ENCODE assay signal across 8 mouse cellular contexts in genomic region chr8:123477737-123478258, GRCm38 (mm10). TPM values are rescaled to one million over a fixed set of nuclear protein-coding genes. Genes with fewer than 3 reads are reported as not detected.
DNase-seq lines count a peak whose midpoint lies in the region; ATAC-seq and TF ChIP-seq lines count a peak whose summit lies in the region.

TSS of gene Afg3l1 (plus strand) at chr8:123477903.

- no peaks in the 10 kb centered on the region for H3K27me3 ChIP-seq in C2C12 (ENCODE audit: control insufficient read depth, insufficient read depth, insufficient read length)
- H3K27me3 ChIP-seq in erythroblast, embryonic 14.5 days (ENCODE audit: control insufficient read depth), result no peaks in the 10 kb centered on the region
- H3K27me3 ChIP-seq in heart, embryonic 12.5 days (replicated peaks), result no peaks in the 10 kb centered on the region
- no peaks in the 10 kb centered on the region for H3K27me3 ChIP-seq in kidney, postnatal 0 days (ENCODE audit: insufficient read depth, low read length)
- H3K27me3 ChIP-seq in liver, embryonic 11.5 days (replicated peaks; ENCODE audit: control insufficient read depth, insufficient read depth, low read length), result no peaks in the 10 kb centered on the region
- no peaks in the 10 kb centered on the region for H3K27me3 ChIP-seq in stomach, embryonic 14.5 days (ENCODE audit: control insufficient read depth, insufficient read depth, low read length)

- ATAC-seq in heart, embryonic 12.5 days (ENCODE audit: insufficient number of reproducible peaks, low FRiP score), result peak; percentile 97
- ATAC-seq in kidney, postnatal 0 days (replicated peaks; ENCODE audit: low FRiP score, low read depth), result peak; percentile 91
- peak; percentile 93 for ATAC-seq in liver, embryonic 11.5 days (replicated peaks; ENCODE audit: low FRiP score)
- ATAC-seq in stomach, embryonic 14.5 days (ENCODE audit: insufficient number of reproducible peaks, insufficient read depth, low FRiP score, low read depth), result peak; percentile 90

- peaks cover 24% of the 10 kb centered on the region for H3K36me3 ChIP-seq in C2C12 (ENCODE audit: control insufficient read depth, insufficient read depth)
- H3K36me3 ChIP-seq in erythroblast, embryonic 14.5 days (ENCODE audit: control insufficient read depth), result peaks cover 27% of the 10 kb centered on the region
- peaks cover 27% of the 10 kb centered on the region for H3K36me3 ChIP-seq in heart, embryonic 12.5 days
- 0 out of 2 replicates have a peak, but pooled peaks cover 9% of the 10 kb centered on the region for H3K36me3 ChIP-seq in kidney, postnatal 0 days (ENCODE audit: insufficient read depth, low read length)
- H3K36me3 ChIP-seq in liver, embryonic 11.5 days (ENCODE audit: control insufficient read depth, insufficient read depth, low read length), result peaks cover 6% of the 10 kb centered on the region; the same call in 1 of the 2 replicates
- peaks cover 17% of the 10 kb centered on the region; the same call in 1 of the 2 replicates for H3K36me3 ChIP-seq in stomach, embryonic 14.5 days (ENCODE audit: control insufficient read depth, insufficient read depth, low read length)

- DNase-seq in brain, embryonic 14.5 days (ENCODE audit: low read depth), result peak; percentile 95
- peak; percentile 92 for DNase-seq in kidney, postnatal 0 days (ENCODE audit: low spot score)
- DNase-seq in liver, embryonic 11.5 days (ENCODE audit: low spot score), result peak; percentile 95
- DNase-seq in naive thymus-derived CD4-positive, alpha-beta T cell, adult 2 months (ENCODE audit: low read depth), result peak; percentile 94

- peak within 1 kb of the TSS; percentile 82 for H3K4me2 ChIP-seq in heart, embryonic 12.5 days
- peak within 1 kb of the TSS; percentile 87 for H3K4me2 ChIP-seq in kidney, postnatal 0 days (ENCODE audit: low read length)
- peak within 1 kb of the TSS; percentile 97 for H3K4me2 ChIP-seq in liver, embryonic 11.5 days
- H3K4me2 ChIP-seq in stomach, embryonic 14.5 days (replicated peaks; ENCODE audit: low read depth, low read length), result peak within 1 kb of the TSS; percentile 88

- peak within 1 kb of the TSS; percentile 84 for H3K9ac ChIP-seq in heart, embryonic 12.5 days
- peak within 1 kb of the TSS; percentile 74 for H3K9ac ChIP-seq in kidney, postnatal 0 days (ENCODE audit: low read depth, low read length)
- peak within 1 kb of the TSS; percentile 90 for H3K9ac ChIP-seq in liver, embryonic 11.5 days (ENCODE audit: low read depth, low read length)
- peak within 1 kb of the TSS; percentile 63 for H3K9ac ChIP-seq in stomach, embryonic 14.5 days (replicated peaks; ENCODE audit: low read depth, low read length)

- no peaks in the 10 kb centered on the region for H3K9me3 ChIP-seq in erythroblast, embryonic 14.5 days (ENCODE audit: control insufficient read depth, low read length)
- no peaks in the 10 kb centered on the region for H3K9me3 ChIP-seq in heart, embryonic 12.5 days (replicated peaks)
- H3K9me3 ChIP-seq in kidney, postnatal 0 days (replicated peaks; ENCODE audit: low read length), result no peaks in the 10 kb centered on the region
- no peaks in the 10 kb centered on the region for H3K9me3 ChIP-seq in liver, embryonic 11.5 days (ENCODE audit: control insufficient read depth, low read length)
- no peaks in the 10 kb centered on the region for H3K9me3 ChIP-seq in stomach, embryonic 14.5 days (ENCODE audit: control insufficient read depth, low read depth, low read length)

- peak within 1 kb of the TSS; percentile 97 for H3K27ac ChIP-seq in heart, embryonic 12.5 days (ENCODE audit: poor library complexity, severe bottlenecking)
- H3K27ac ChIP-seq in kidney, postnatal 0 days, result peak within 1 kb of the TSS; percentile 87
- H3K27ac ChIP-seq in liver, embryonic 11.5 days (ENCODE audit: low read depth, low read length), result peak within 1 kb of the TSS; percentile 95
- peak within 1 kb of the TSS; percentile 93 for H3K27ac ChIP-seq in stomach, embryonic 14.5 days (ENCODE audit: low read length)

- TF ChIP-seq POLR2A in brain, embryonic 14.5 days (IDR thresholded peaks at IDR 0.05; ENCODE audit: borderline replicate concordance, extremely low read depth, insufficient read depth, insufficient read length, poor library complexity, severe bottlenecking), result peak; percentile 91

- peak within 1 kb of the TSS; percentile 84 for H3ac ChIP-seq in C2C12 (ENCODE audit: control insufficient read depth, insufficient read length, low read depth)

- no peak for TF ChIP-seq CTCF in C2C12 (IDR thresholded peaks at IDR 0.05; ENCODE audit: control insufficient read depth, insufficient read depth, insufficient read length)
- no peak for TF ChIP-seq CTCF in brain, embryonic 14.5 days (IDR thresholded peaks at IDR 0.05; ENCODE audit: borderline replicate concordance, extremely low read depth, insufficient read depth, insufficient read length)
- no peak for TF ChIP-seq CTCF in kidney, postnatal 0 days (IDR thresholded peaks at IDR 0.05; ENCODE audit: low read depth)

- H3K4me3 ChIP-seq in C2C12 (ENCODE audit: insufficient read depth, poor library complexity, severe bottlenecking), result peak within 1 kb of the TSS; percentile 58
- peak within 1 kb of the TSS; percentile 72 for H3K4me3 ChIP-seq in erythroblast, embryonic 14.5 days (replicated peaks)
- H3K4me3 ChIP-seq in heart, embryonic 12.5 days, result peak within 1 kb of the TSS; percentile 90
- peak within 1 kb of the TSS; percentile 76 for H3K4me3 ChIP-seq in kidney, postnatal 0 days (replicated peaks; ENCODE audit: low read depth, low read length)
- peak within 1 kb of the TSS; percentile 85 for H3K4me3 ChIP-seq in liver, embryonic 11.5 days (ENCODE audit: low read depth, low read length)
- peak within 1 kb of the TSS; percentile 79 for H3K4me3 ChIP-seq in stomach, embryonic 14.5 days (ENCODE audit: low read depth, low read length)

- peaks cover 24% of the 10 kb centered on the region for H3K4me1 ChIP-seq in erythroblast, embryonic 14.5 days (ENCODE audit: control insufficient read depth)
- peaks cover 19% of the 10 kb centered on the region for H3K4me1 ChIP-seq in heart, embryonic 12.5 days (replicated peaks)
- H3K4me1 ChIP-seq in kidney, postnatal 0 days (replicated peaks; ENCODE audit: insufficient read depth, low read length), result peaks cover 10% of the 10 kb centered on the region
- H3K4me1 ChIP-seq in liver, embryonic 11.5 days (replicated peaks; ENCODE audit: control insufficient read depth, insufficient read depth, low read length), result peaks cover 19% of the 10 kb centered on the region
- peaks cover 5% of the 10 kb centered on the region; the same call in 1 of the 2 replicates for H3K4me1 ChIP-seq in stomach, embryonic 14.5 days (ENCODE audit: control insufficient read depth, insufficient read depth, low read length)

- peaks cover 45% of the 10 kb centered on the region for H3K79me2 ChIP-seq in C2C12 (ENCODE audit: control insufficient read depth, insufficient read depth)

- WGBS in heart, embryonic 12.5 days, result under 1% methylated on average over 55 of the region's 58 CpGs
- under 1% methylated on average over 58 of the region's 58 CpGs for WGBS in kidney, postnatal 0 days
- WGBS in liver, embryonic 11.5 days, result under 1% methylated on average over 56 of the region's 58 CpGs
- under 1% methylated on average over 58 of the region's 58 CpGs for WGBS in stomach, embryonic 14.5 days

- H3K79me3 ChIP-seq in C2C12 (ENCODE audit: low read depth), result peaks cover 24% of the 10 kb centered on the region

TF ChIP-seq in C2C12, 6 proteins besides CTCF, POLR2A, EP300 and RAD21:
- no peak for TF ChIP-seq FOSL1 (IDR thresholded peaks at IDR 0.05; ENCODE audit: insufficient read depth, low read length, poor library complexity, severe bottlenecking)
- no peak for TF ChIP-seq USF1 (IDR thresholded peaks at IDR 0.05; ENCODE audit: low read depth)
- no peak for TF ChIP-seq MYOD1 (IDR thresholded peaks at IDR 0.05; ENCODE audit: control insufficient read depth, insufficient read length, low read depth)
- TF ChIP-seq CEBPB (IDR thresholded peaks at IDR 0.05; ENCODE audit: low read depth), result no peak
- TF ChIP-seq MYOG (IDR thresholded peaks at IDR 0.05; ENCODE audit: control insufficient read depth, extremely low read depth, insufficient read length), result no peak
- peak; percentile 68 for TF ChIP-seq MAX (IDR thresholded peaks at IDR 0.05)
TF ChIP-seq in C2C12: peak in this region for 1.

RNA-seq across cellular contexts. Expression of gene Afg3l1, which starts in this region (rescaled TPM):
- 35.9 TPM for polyA plus RNA-seq in C2C12 (2012; fragmentation: generic; extraction: Trizol)
- 31.8 and 35.3 TPM in 2 replicates for polyA plus RNA-seq in brain, embryonic 14.5 days (2012; rRNA removed)
- 1.6 and 1.7 TPM in 2 replicates for polyA plus RNA-seq in erythroblast, embryonic 14.5 days (2012)
- polyA plus RNA-seq in heart, embryonic 12.5 days (2016; fragmentation: Nextera tagmentation; extraction: Ambion mirVana), result 56.4 and 61.8 TPM in 2 replicates
- 40.3 and 48.0 TPM in 2 replicates for polyA plus RNA-seq in kidney, postnatal 0 days (2015; fragmentation: Nextera tagmentation; extraction: Ambion mirVana)
- polyA plus RNA-seq in liver, embryonic 11.5 days (2014; fragmentation: Nextera tagmentation; extraction: Ambion mirVana), result 42.2 and 43.0 TPM in 2 replicates
- 35.8 and 36.3 TPM in 2 replicates for polyA plus RNA-seq in stomach, embryonic 14.5 days (2014; fragmentation: Nextera tagmentation; extraction: Ambion mirVana)

Comparison
In these comparisons a context has a peak if more than half of its experiments do, and no peak if none do; other contexts are left out.
1. Peak in every context shown above with its lines: DNase-seq, ATAC-seq, H3K4me3 ChIP-seq and H3K27ac ChIP-seq.
2. RNA of gene Afg3l1 (polyA plus RNA-seq): 56.4 to 61.8 TPM in heart, embryonic 12.5 days, 42.2 to 43.0 TPM in liver, embryonic 11.5 days, 40.3 to 48.0 TPM in kidney, postnatal 0 days, 35.8 to 36.3 TPM in stomach, embryonic 14.5 days, 35.9 TPM in C2C12 (single experiment) and 31.8 to 35.3 TPM in brain, embryonic 14.5 days; 1.6 to 1.7 TPM in erythroblast, embryonic 14.5 days; every median in the first group is over 10 times any median in the second.